Mouse (Mus musculus) liver, embryonic 16.5 days (tissue): Measurements from ENCODE around the gene A630023A22Rik. TPM values are rescaled to one million over a fixed set of nuclear protein-coding genes. Genes with fewer than 3 reads are reported as not detected.

Experiments
- ATAC-seq: fragments of 200-750 bp; cut with Nextera tagmentation; 2 replicates; pipeline ENCODE4 v1.8.0; 2017; ENCODE audit warnings: low read depth, mild to moderate bottlenecking, moderate number of reproducible peaks, moderate library complexity
- H3K27ac ChIP-seq: fragments of 300-500 bp; sonication (generic); 2 replicates; pipeline ENCODE4 v1.5.1; 2014; ENCODE audit warnings: mild to moderate bottlenecking, low read length
- H3K27me3 ChIP-seq: fragments of 300-500 bp; sonication (generic); 2 replicates; pipeline ENCODE4 v1.6.1; 2014; ENCODE audit warnings: low read depth, low read length, mixed read lengths; ENCODE audit not compliant: control insufficient read depth, insufficient read depth
- H3K36me3 ChIP-seq: fragments of 300-500 bp; sonication (generic); 2 replicates; pipeline ENCODE4 v1.6.1; 2014; ENCODE audit warnings: mild to moderate bottlenecking; ENCODE audit not compliant: control insufficient read depth, insufficient read depth
- H3K4me1 ChIP-seq: fragments of 300-500 bp; sonication (generic); 2 replicates; pipeline ENCODE4 v1.6.1; 2014; ENCODE audit warnings: low read depth, low read length, mixed read lengths; ENCODE audit not compliant: control insufficient read depth
- H3K4me2 ChIP-seq: fragments of 300-500 bp; sonication (generic); 2 replicates; pipeline ENCODE4 v1.6.1; 2014; ENCODE audit warnings: low read depth, low read length, mixed read lengths
- H3K4me3 ChIP-seq: fragments of 300-500 bp; sonication (generic); 2 replicates; pipeline ENCODE4 v1.5.1; 2014; ENCODE audit warnings: low read depth, mild to moderate bottlenecking, low read length
- H3K9ac ChIP-seq: fragments of 300-500 bp; sonication (generic); 2 replicates; pipeline ENCODE4 v1.6.1; 2014; ENCODE audit warnings: low read depth, low read length
- H3K9me3 ChIP-seq: fragments of 300-500 bp; sonication (generic); replicated peaks from 2 replicates; pipeline ENCODE4 v1.6.1; 2016; ENCODE audit warnings: low read length; ENCODE audit not compliant: control insufficient read depth
- WGBS: fragments of 180-500 bp; shearing (Covaris S2); extraction: QIAGEN DNeasy Blood & Tissue Kit; methylation state at CpG from one replicate; pipeline ENCODE4 v1.1.7; 2014; ENCODE audit not compliant: insufficient replicate concordance; 5-methylcytosine and 5-hydroxymethylcytosine counted together
- polyA plus RNA-seq: library from polyadenylated mRNA; unstranded; fragments of >200 nt; fragmentation: Nextera tagmentation; extraction: Ambion mirVana; gene quantifications from 2 replicates; pipeline ENCODE4 v1.2.1, GENCODE M21; 2015

The A630023A22Rik gene
- polyA plus RNA-seq, 1 experiment from 2014 or later: not detected

- Histone ChIP-seq H3K4me3 (no peak overlapping the region), H3K4me2 (no peak overlapping the region), H3K27ac (no peak overlapping the region), H3K4me1 (no peaks in the 10 kb centered on the region), H3K9me3 (no peaks in the 10 kb centered on the region), H3K36me3 (no peaks in the 10 kb centered on the region), H3K9ac (no peak overlapping the region), H3K27me3 (no peaks in the 10 kb centered on the region)
- no peak for ATAC-seq
- WGBS: 54% methylated on average over 5 of the region's 5 CpGs
Observed at GRCm38 (mm10) chr14:34091475-34091874, 11.1 kb downstream of the A630023A22Rik start.

GRCm38 (mm10) chr14:34089796-34090195 lies 12.8 kb downstream of the A630023A22Rik start:
- Histone ChIP-seq H3K27me3 (no peaks in the 10 kb centered on the region), H3K4me2 (no peak overlapping the region), H3K4me1 (no peaks in the 10 kb centered on the region), H3K9ac (no peak overlapping the region), H3K9me3 (no peaks in the 10 kb centered on the region), H3K36me3 (no peaks in the 10 kb centered on the region), H3K4me3 (no peak overlapping the region), H3K27ac (no peak overlapping the region)
- 69% methylated on average over 8 of the region's 8 CpGs for WGBS
- no peak for ATAC-seq

GRCm38 (mm10) chr14:34087856-34088398 lies 14.6 kb downstream of the A630023A22Rik start:
- Histone ChIP-seq H3K27ac (no peak overlapping the region), H3K9me3 (no peaks in the 10 kb centered on the region), H3K4me3 (no peak overlapping the region), H3K36me3 (no peaks in the 10 kb centered on the region), H3K27me3 (no peaks in the 10 kb centered on the region), H3K9ac (no peak overlapping the region), H3K4me1 (no peaks in the 10 kb centered on the region), H3K4me2 (no peak overlapping the region)
- WGBS: 55% methylated on average over 2 of the region's 2 CpGs
- ATAC-seq: no peak

- 50% methylated on average over 4 of the region's 4 CpGs for WGBS
- no peak overlapping the region for H3K4me3 ChIP-seq
Observed at GRCm38 (mm10) chr14:34086806-34087205, 15.7 kb downstream of the A630023A22Rik start.

GRCm38 (mm10) chr14:34085731-34086130 lies 16.8 kb downstream of the A630023A22Rik start, which contains the start of gene Anxa8:
Gene Anxa8, plus strand, starts transcription at chr14:34085981.
- 46% methylated on average over 4 of the region's 4 CpGs for WGBS
- no peaks in the 10 kb centered on the region for H3K27me3 ChIP-seq
- no peaks in the 10 kb centered on the region for H3K4me1 ChIP-seq
- no peaks in the 10 kb centered on the region for H3K36me3 ChIP-seq
- H3K27ac ChIP-seq: no peak within 1 kb of the TSS
- H3K4me2 ChIP-seq: no peak within 1 kb of the TSS
- no peak within 1 kb of the TSS for H3K9ac ChIP-seq
- H3K9me3 ChIP-seq: no peaks in the 10 kb centered on the region
- ATAC-seq: no peak
- no peak within 1 kb of the TSS for H3K4me3 ChIP-seq

More at GRCm38 (mm10) chr14:34086806-34087205, 15.7 kb downstream of the A630023A22Rik start:
- Histone ChIP-seq H3K9me3 (no peaks in the 10 kb centered on the region), H3K27ac (no peak overlapping the region), H3K27me3 (no peaks in the 10 kb centered on the region), H3K9ac (no peak overlapping the region), H3K4me2 (no peak overlapping the region), H3K36me3 (no peaks in the 10 kb centered on the region), H3K4me1 (no peaks in the 10 kb centered on the region)
- no peak for ATAC-seq

GRCm38 (mm10) chr14:34080321-34080997 lies 22.1 kb downstream of the A630023A22Rik start:
- ATAC-seq: no peak
- H3K36me3 ChIP-seq: no peaks in the 10 kb centered on the region
- no peak overlapping the region for H3K4me2 ChIP-seq
- H3K4me1 ChIP-seq: no peaks in the 10 kb centered on the region
- no peaks in the 10 kb centered on the region for H3K9me3 ChIP-seq
- H3K27me3 ChIP-seq: no peaks in the 10 kb centered on the region
- H3K27ac ChIP-seq: no peak overlapping the region
- 10% methylated on average over 11 of the region's 11 CpGs for WGBS
- H3K4me3 ChIP-seq: no peak overlapping the region
- no peak overlapping the region for H3K9ac ChIP-seq

- 37% methylated on average over 4 of the region's 4 CpGs for WGBS
- no peaks in the 10 kb centered on the region for H3K36me3 ChIP-seq
- H3K27ac ChIP-seq: no peak overlapping the region
- no peak overlapping the region for H3K4me2 ChIP-seq
- no peak for ATAC-seq
- H3K27me3 ChIP-seq: no peaks in the 10 kb centered on the region
- no peaks in the 10 kb centered on the region for H3K9me3 ChIP-seq
- no peaks in the 10 kb centered on the region for H3K4me1 ChIP-seq
- H3K4me3 ChIP-seq: no peak overlapping the region
- H3K9ac ChIP-seq: no peak overlapping the region
Observed at GRCm38 (mm10) chr14:34078293-34078692, 24.3 kb downstream of the A630023A22Rik start.

- no peaks in the 10 kb centered on the region for H3K4me1 ChIP-seq
- no peak overlapping the region for H3K4me2 ChIP-seq
- no peak overlapping the region for H3K4me3 ChIP-seq
- no peak overlapping the region for H3K27ac ChIP-seq
- H3K36me3 ChIP-seq: no peaks in the 10 kb centered on the region
- no peaks in the 10 kb centered on the region for H3K27me3 ChIP-seq
- no peak for ATAC-seq
- 53% methylated on average over 5 of the region's 5 CpGs for WGBS
- no peak overlapping the region for H3K9ac ChIP-seq
- no peaks in the 10 kb centered on the region for H3K9me3 ChIP-seq
Observed at GRCm38 (mm10) chr14:34077222-34077621, 25.3 kb downstream of the A630023A22Rik start.

- ATAC-seq: no peak
- Histone ChIP-seq H3K9me3 (no peaks in the 10 kb centered on the region), H3K9ac (no peak overlapping the region), H3K4me1 (no peaks in the 10 kb centered on the region), H3K27me3 (no peaks in the 10 kb centered on the region), H3K4me3 (no peak overlapping the region), H3K36me3 (no peaks in the 10 kb centered on the region), H3K4me2 (no peak overlapping the region), H3K27ac (no peak overlapping the region)
- 46% methylated on average over 4 of the region's 4 CpGs for WGBS
Observed at GRCm38 (mm10) chr14:34075346-34075745, 27.2 kb downstream of the A630023A22Rik start.
